Comparison of ENCODE assay signal across 10 mouse cellular contexts in the genomic region with DNA sequence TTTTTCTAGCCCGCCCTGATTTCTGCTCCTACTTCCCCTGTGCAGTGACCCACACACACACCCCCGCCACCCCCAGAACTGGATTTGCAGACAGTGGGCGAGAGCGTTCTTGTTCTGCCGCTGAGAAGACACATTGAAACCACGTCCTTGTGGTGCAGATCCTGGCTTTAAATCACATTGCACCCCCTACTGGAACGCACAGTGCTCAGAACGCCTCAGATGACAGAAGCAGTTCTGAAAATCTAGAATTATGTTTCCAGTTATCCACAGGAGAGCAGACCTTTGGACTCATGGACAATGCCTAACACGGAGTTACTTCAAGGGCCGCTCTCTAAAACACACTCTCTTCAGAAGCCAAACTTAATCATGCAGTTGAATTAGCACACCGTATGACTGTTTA. TPM values are rescaled to one million over a fixed set of nuclear protein-coding genes. Genes with fewer than 3 reads are reported as not detected.
DNase-seq lines count a peak whose midpoint lies in the region; ATAC-seq and TF ChIP-seq lines count a peak whose summit lies in the region.
"Had no signal": no experiment of that assay in that cellular context is flagged by ENCODE, and none has a peak within 500 bp of the region (broad histone marks: within the 10 kb centered on the region; RNA-seq: fewer than 3 reads in every experiment).

No protein-coding gene starts in this region.

- no peak overlapping the region for H3K27ac ChIP-seq in forebrain, embryonic 14.5 days (ENCODE audit: low read depth, low read length)
- no peak overlapping the region for H3K27ac ChIP-seq in forebrain, embryonic 12.5 days
- H3K27ac ChIP-seq in midbrain, embryonic 14.5 days (replicated peaks; ENCODE audit: low read depth, low read length), result no peak overlapping the region
- H3K27ac ChIP-seq in midbrain, embryonic 16.5 days (ENCODE audit: low read length), result no peak overlapping the region
- H3K27ac ChIP-seq in intestine, postnatal 0 days (ENCODE audit: low read depth, low read length), result no peak overlapping the region
- H3K27ac ChIP-seq: heart, embryonic 13.5 days had no signal

- intact Hi-C loops in gastrocnemius, postnatal 14 days (cut with DNase I; ENCODE audit: low total_unique reads), result no loop called here

- no peak overlapping the region for H3K4me3 ChIP-seq in forebrain, embryonic 14.5 days (ENCODE audit: low read depth, low read length)
- no peak overlapping the region for H3K4me3 ChIP-seq in forebrain, embryonic 12.5 days (replicated peaks)
- H3K4me3 ChIP-seq in midbrain, embryonic 14.5 days (replicated peaks; ENCODE audit: low read depth, low read length), result no peak overlapping the region
- H3K4me3 ChIP-seq in midbrain, embryonic 16.5 days (ENCODE audit: low read depth, low read length), result no peak overlapping the region
- no peak overlapping the region for H3K4me3 ChIP-seq in intestine, postnatal 0 days (ENCODE audit: low read depth, low read length)
- H3K4me3 ChIP-seq: heart, embryonic 13.5 days; myocyte had no signal

- WGBS in forebrain, embryonic 14.5 days, result 50% methylated on average over 11 of the region's 11 CpGs
- 54% methylated on average over 11 of the region's 11 CpGs for WGBS in forebrain, embryonic 12.5 days
- 56% methylated on average over 11 of the region's 11 CpGs for WGBS in midbrain, embryonic 14.5 days
- WGBS in midbrain, embryonic 16.5 days, result 42% methylated on average over 11 of the region's 11 CpGs
- WGBS in intestine, postnatal 0 days, result 21% methylated on average over 11 of the region's 11 CpGs

- TF ChIP-seq CTCF in intestine, postnatal 0 days (IDR thresholded peaks at IDR 0.05; ENCODE audit: low read depth), result peak; percentile 78

- peak; percentile 74 for DNase-seq in forebrain, embryonic 14.5 days (ENCODE audit: low spot score)
- DNase-seq in midbrain, embryonic 14.5 days, result peak; percentile 81
- DNase-seq in retina, postnatal 1 day, result peak; percentile 69
- no peak for DNase-seq in gastrocnemius, postnatal 14 days
- DNase-seq in adipocyte (ENCODE audit: low spot score), result no peak

- ATAC-seq in forebrain, embryonic 14.5 days, result peak; percentile 50; the same call in 1 of the 2 replicates
- no peak for ATAC-seq in forebrain, embryonic 12.5 days (ENCODE audit: low FRiP score)
- ATAC-seq in midbrain, embryonic 14.5 days (ENCODE audit: low FRiP score, low TSS enrichment), result no peak
- no peak for ATAC-seq in midbrain, embryonic 16.5 days
- no peak for ATAC-seq in intestine, postnatal 0 days

- H3K4me1 ChIP-seq in forebrain, embryonic 14.5 days (ENCODE audit: control insufficient read depth, insufficient read depth, low read length), result no peaks in the 10 kb centered on the region
- H3K4me1 ChIP-seq in forebrain, embryonic 12.5 days, result no peaks in the 10 kb centered on the region; the same call in 1 of the 2 replicates
- no peaks in the 10 kb centered on the region for H3K4me1 ChIP-seq in midbrain, embryonic 14.5 days (ENCODE audit: control insufficient read depth, insufficient read depth, low read length)
- no peaks in the 10 kb centered on the region for H3K4me1 ChIP-seq in midbrain, embryonic 16.5 days (ENCODE audit: control insufficient read depth, insufficient read depth, low read length)
- H3K4me1 ChIP-seq in intestine, postnatal 0 days (replicated peaks; ENCODE audit: control insufficient read depth, insufficient read depth, low read length), result no peaks in the 10 kb centered on the region
- H3K4me1 ChIP-seq: heart, embryonic 13.5 days had no signal

- no peaks in the 10 kb centered on the region for H3K9me3 ChIP-seq in forebrain, embryonic 14.5 days (replicated peaks; ENCODE audit: control insufficient read depth, low read length)
- H3K9me3 ChIP-seq in forebrain, embryonic 12.5 days, result no peaks in the 10 kb centered on the region
- no peaks in the 10 kb centered on the region for H3K9me3 ChIP-seq in midbrain, embryonic 14.5 days (ENCODE audit: control insufficient read depth, low read length)
- H3K9me3 ChIP-seq in midbrain, embryonic 16.5 days (replicated peaks; ENCODE audit: control insufficient read depth, low read length, poor library complexity, severe bottlenecking), result no peaks in the 10 kb centered on the region
- no peaks in the 10 kb centered on the region for H3K9me3 ChIP-seq in intestine, postnatal 0 days (ENCODE audit: control insufficient read depth)
- H3K9me3 ChIP-seq: heart, embryonic 13.5 days had no signal

- H3K27me3 ChIP-seq in forebrain, embryonic 14.5 days (replicated peaks; ENCODE audit: control insufficient read depth, insufficient read depth, low read length), result no peaks in the 10 kb centered on the region
- no peaks in the 10 kb centered on the region for H3K27me3 ChIP-seq in forebrain, embryonic 12.5 days
- H3K27me3 ChIP-seq in midbrain, embryonic 14.5 days (ENCODE audit: control insufficient read depth, insufficient read depth, low read length), result no peaks in the 10 kb centered on the region
- H3K27me3 ChIP-seq in midbrain, embryonic 16.5 days (ENCODE audit: control insufficient read depth, insufficient read depth, low read depth, low read length), result no peaks in the 10 kb centered on the region; the same call in 1 of the 2 replicates
- no peaks in the 10 kb centered on the region for H3K27me3 ChIP-seq in intestine, postnatal 0 days (replicated peaks; ENCODE audit: control insufficient read depth, insufficient read depth, low read length)
- H3K27me3 ChIP-seq: heart, embryonic 13.5 days had no signal

- H3K36me3 ChIP-seq in forebrain, embryonic 14.5 days (ENCODE audit: control insufficient read depth, insufficient read depth, low read length), result no peaks in the 10 kb centered on the region
- no peaks in the 10 kb centered on the region for H3K36me3 ChIP-seq in forebrain, embryonic 12.5 days (replicated peaks)
- no peaks in the 10 kb centered on the region for H3K36me3 ChIP-seq in midbrain, embryonic 14.5 days (ENCODE audit: control insufficient read depth, insufficient read depth, low read length)
- H3K36me3 ChIP-seq in midbrain, embryonic 16.5 days (ENCODE audit: control insufficient read depth, insufficient read depth, low read length), result no peaks in the 10 kb centered on the region
- no peaks in the 10 kb centered on the region for H3K36me3 ChIP-seq in intestine, postnatal 0 days (ENCODE audit: control insufficient read depth, insufficient read depth)
- H3K36me3 ChIP-seq: heart, embryonic 13.5 days had no signal

- H3K9ac ChIP-seq in forebrain, embryonic 14.5 days (ENCODE audit: low read length), result no peak overlapping the region
- H3K9ac ChIP-seq in forebrain, embryonic 12.5 days, result no peak overlapping the region
- no peak overlapping the region for H3K9ac ChIP-seq in midbrain, embryonic 14.5 days (replicated peaks; ENCODE audit: low read length)
- H3K9ac ChIP-seq in midbrain, embryonic 16.5 days (ENCODE audit: low read depth, low read length), result no peak overlapping the region
- no peak overlapping the region for H3K9ac ChIP-seq in intestine, postnatal 0 days (ENCODE audit: low read depth, low read length)
- H3K9ac ChIP-seq: heart, embryonic 13.5 days had no signal

- no peak overlapping the region for H3K4me2 ChIP-seq in forebrain, embryonic 14.5 days (ENCODE audit: low read length)
- H3K4me2 ChIP-seq in forebrain, embryonic 12.5 days, result no peak overlapping the region
- no peak overlapping the region for H3K4me2 ChIP-seq in midbrain, embryonic 14.5 days (ENCODE audit: low read length)
- no peak overlapping the region; the same call in 1 of the 2 replicates for H3K4me2 ChIP-seq in midbrain, embryonic 16.5 days (ENCODE audit: low read length)
- peak overlapping the region; percentile 13; the same call in 1 of the 2 replicates for H3K4me2 ChIP-seq in intestine, postnatal 0 days (replicated peaks; ENCODE audit: low read depth)
- H3K4me2 ChIP-seq: heart, embryonic 13.5 days had no signal

RNA-seq across cellular contexts. Expression of a gene that starts 16.6 kb away (rescaled TPM):
- polyA plus RNA-seq in forebrain, embryonic 14.5 days (2014; fragmentation: Nextera tagmentation; extraction: Ambion mirVana), result 22.8 and 26.2 TPM in 2 replicates
- 32.1 and 34.4 TPM in 2 replicates for polyA plus RNA-seq in forebrain, embryonic 12.5 days (2016; fragmentation: Nextera tagmentation; extraction: Ambion mirVana)
- 15.1 and 26.9 TPM in 2 replicates for polyA plus RNA-seq in midbrain, embryonic 14.5 days (2014; fragmentation: Nextera tagmentation; extraction: Ambion mirVana)
- polyA plus RNA-seq in midbrain, embryonic 16.5 days (2015; fragmentation: Nextera tagmentation; extraction: Ambion mirVana), result 19.0 and 19.5 TPM in 2 replicates
- polyA plus RNA-seq in intestine, postnatal 0 days (2015; fragmentation: Nextera tagmentation; extraction: Ambion mirVana), result 5.8 and 6.1 TPM in 2 replicates
- 1 to 10 TPM; 7.0 to 8.0 TPM for total RNA-seq in gastrocnemius, postnatal 14 days (2021)

RNA-seq across cellular contexts. Expression of a gene that starts 18.8 kb away (rescaled TPM):
- not detected in 2 replicates for polyA plus RNA-seq in forebrain, embryonic 14.5 days (2014; fragmentation: Nextera tagmentation; extraction: Ambion mirVana)
- polyA plus RNA-seq in forebrain, embryonic 12.5 days (2016; fragmentation: Nextera tagmentation; extraction: Ambion mirVana), result not detected in 2 replicates
- polyA plus RNA-seq in midbrain, embryonic 14.5 days (2014; fragmentation: Nextera tagmentation; extraction: Ambion mirVana), result not detected in 2 replicates
- not detected in 2 replicates for polyA plus RNA-seq in midbrain, embryonic 16.5 days (2015; fragmentation: Nextera tagmentation; extraction: Ambion mirVana)
- not detected in 2 replicates for polyA plus RNA-seq in intestine, postnatal 0 days (2015; fragmentation: Nextera tagmentation; extraction: Ambion mirVana)
- not detected for total RNA-seq in gastrocnemius, postnatal 14 days (2021)
- polyA plus RNA-seq: heart, embryonic 13.5 days; myocyte had no signal

RNA-seq across cellular contexts. Expression of a gene that starts 59.1 kb away (rescaled TPM):
- not detected in 2 replicates for polyA plus RNA-seq in forebrain, embryonic 14.5 days (2014; fragmentation: Nextera tagmentation; extraction: Ambion mirVana)
- polyA plus RNA-seq in forebrain, embryonic 12.5 days (2016; fragmentation: Nextera tagmentation; extraction: Ambion mirVana), result 0.10 TPM in 1 of 2 replicates, not detected in the other
- polyA plus RNA-seq in midbrain, embryonic 14.5 days (2014; fragmentation: Nextera tagmentation; extraction: Ambion mirVana), result 0.11 TPM in 1 of 2 replicates, not detected in the other
- not detected in 2 replicates for polyA plus RNA-seq in midbrain, embryonic 16.5 days (2015; fragmentation: Nextera tagmentation; extraction: Ambion mirVana)
- 0.08 TPM in 1 of 2 replicates, not detected in the other for polyA plus RNA-seq in intestine, postnatal 0 days (2015; fragmentation: Nextera tagmentation; extraction: Ambion mirVana)
- total RNA-seq in gastrocnemius, postnatal 14 days (2021), result not detected
- polyA plus RNA-seq: heart, embryonic 13.5 days; myocyte had no signal

Comparison
In these comparisons a context has a peak if more than half of its experiments do, and no peak if none do; other contexts are left out.
1. DNase-seq: peak in forebrain, embryonic 14.5 days (single experiment), midbrain, embryonic 14.5 days (single experiment) and retina, postnatal 1 day (single experiment); none in gastrocnemius, postnatal 14 days (single experiment) and adipocyte (single experiment).